Mouse (Mus musculus) liver, embryonic 16.5 days (tissue): ENCODE measurements around the gene Ddah1. TPM values are rescaled to one million over a fixed set of nuclear protein-coding genes. Genes with fewer than 3 reads are reported as not detected.

Experiments
- ATAC-seq: fragments of 200-750 bp; cut with Nextera tagmentation; 2 replicates; pipeline ENCODE4 v1.8.0; 2017; ENCODE audit warnings: low read depth, mild to moderate bottlenecking, moderate number of reproducible peaks, moderate library complexity
- H3K27ac ChIP-seq: fragments of 300-500 bp; sonication (generic); 2 replicates; pipeline ENCODE4 v1.5.1; 2014; ENCODE audit warnings: mild to moderate bottlenecking, low read length
- H3K27me3 ChIP-seq: fragments of 300-500 bp; sonication (generic); 2 replicates; pipeline ENCODE4 v1.6.1; 2014; ENCODE audit warnings: low read depth, low read length, mixed read lengths; ENCODE audit not compliant: control insufficient read depth, insufficient read depth
- H3K36me3 ChIP-seq: fragments of 300-500 bp; sonication (generic); 2 replicates; pipeline ENCODE4 v1.6.1; 2014; ENCODE audit warnings: mild to moderate bottlenecking; ENCODE audit not compliant: control insufficient read depth, insufficient read depth
- H3K4me1 ChIP-seq: fragments of 300-500 bp; sonication (generic); 2 replicates; pipeline ENCODE4 v1.6.1; 2014; ENCODE audit warnings: low read depth, low read length, mixed read lengths; ENCODE audit not compliant: control insufficient read depth
- H3K4me2 ChIP-seq: fragments of 300-500 bp; sonication (generic); 2 replicates; pipeline ENCODE4 v1.6.1; 2014; ENCODE audit warnings: low read depth, low read length, mixed read lengths
- H3K4me3 ChIP-seq: fragments of 300-500 bp; sonication (generic); 2 replicates; pipeline ENCODE4 v1.5.1; 2014; ENCODE audit warnings: low read depth, mild to moderate bottlenecking, low read length
- H3K9ac ChIP-seq: fragments of 300-500 bp; sonication (generic); 2 replicates; pipeline ENCODE4 v1.6.1; 2014; ENCODE audit warnings: low read depth, low read length
- H3K9me3 ChIP-seq: fragments of 300-500 bp; sonication (generic); replicated peaks from 2 replicates; pipeline ENCODE4 v1.6.1; 2016; ENCODE audit warnings: low read length; ENCODE audit not compliant: control insufficient read depth
- WGBS: fragments of 180-500 bp; shearing (Covaris S2); extraction: QIAGEN DNeasy Blood & Tissue Kit; methylation state at CpG from one replicate; pipeline ENCODE4 v1.1.7; 2014; ENCODE audit not compliant: insufficient replicate concordance; 5-methylcytosine and 5-hydroxymethylcytosine counted together
- polyA plus RNA-seq: library from polyadenylated mRNA; unstranded; fragments of >200 nt; fragmentation: Nextera tagmentation; extraction: Ambion mirVana; gene quantifications from 2 replicates; pipeline ENCODE4 v1.2.1, GENCODE M21; 2015

Ddah1 gene
- polyA plus RNA-seq, 1 experiment from 2014 or later: 44.7 TPM

- Histone ChIP-seq H3K27ac (no peak overlapping the region), H3K9me3 (no peaks in the 10 kb centered on the region), H3K4me3 (no peak overlapping the region), H3K9ac (no peak overlapping the region), H3K4me2 (no peak overlapping the region), H3K36me3 (no peaks in the 10 kb centered on the region), H3K4me1 (no peaks in the 10 kb centered on the region; the same call in 1 of the 2 replicates), H3K27me3 (no peaks in the 10 kb centered on the region)
- 62% methylated on average over 14 of the region's 14 CpGs for WGBS
- peak; percentile 33; the same call in 1 of the 2 replicates for ATAC-seq
These were observed 19.8 kb upstream of the Ddah1 start for GRCm38 (mm10) chr3:145738662-145739061.

GRCm38 (mm10) chr3:145739904-145740303 is 18.6 kb upstream of the Ddah1 start:
- WGBS: 40% methylated on average over 7 of the region's 7 CpGs
- no peaks in the 10 kb centered on the region for H3K36me3 ChIP-seq
- H3K9me3 ChIP-seq: no peaks in the 10 kb centered on the region
- H3K27ac ChIP-seq: no peak overlapping the region
- H3K27me3 ChIP-seq: no peaks in the 10 kb centered on the region
- ATAC-seq: 0 out of 2 replicates have a peak, but pooled peaks have one; percentile 23
- no peak overlapping the region for H3K9ac ChIP-seq
- H3K4me1 ChIP-seq: no peaks in the 10 kb centered on the region; the same call in 1 of the 2 replicates
- no peak overlapping the region for H3K4me2 ChIP-seq
- H3K4me3 ChIP-seq: no peak overlapping the region

- H3K27ac ChIP-seq: no peak overlapping the region
- no peaks in the 10 kb centered on the region for H3K9me3 ChIP-seq
- no peaks in the 10 kb centered on the region for H3K27me3 ChIP-seq
- WGBS: 32% methylated on average over 9 of the region's 9 CpGs
- H3K4me1 ChIP-seq: no peaks in the 10 kb centered on the region; the same call in 1 of the 2 replicates
- ATAC-seq: no peak
- H3K4me2 ChIP-seq: no peak overlapping the region
- H3K36me3 ChIP-seq: no peaks in the 10 kb centered on the region
- no peak overlapping the region for H3K4me3 ChIP-seq
- H3K9ac ChIP-seq: no peak overlapping the region
These were observed 15.4 kb upstream of the Ddah1 start for GRCm38 (mm10) chr3:145743050-145743449.

GRCm38 (mm10) chr3:145743476-145744027 is 14.9 kb upstream of the Ddah1 start:
- 73% methylated on average over 9 of the region's 9 CpGs for WGBS
- no peak overlapping the region for H3K4me3 ChIP-seq
- no peaks in the 10 kb centered on the region for H3K27me3 ChIP-seq
- H3K9me3 ChIP-seq: no peaks in the 10 kb centered on the region
- no peaks in the 10 kb centered on the region for H3K36me3 ChIP-seq
- no peak for ATAC-seq
- no peak overlapping the region for H3K27ac ChIP-seq
- no peak overlapping the region for H3K4me2 ChIP-seq
- H3K4me1 ChIP-seq: no peaks in the 10 kb centered on the region; the same call in 1 of the 2 replicates
- H3K9ac ChIP-seq: no peak overlapping the region

- H3K9me3 ChIP-seq: no peaks in the 10 kb centered on the region
- no peak overlapping the region for H3K4me2 ChIP-seq
- 59% methylated on average over 1 of the region's 1 CpGs for WGBS
- H3K27ac ChIP-seq: no peak overlapping the region
- H3K4me3 ChIP-seq: no peak overlapping the region
- H3K4me1 ChIP-seq: no peaks in the 10 kb centered on the region
- no peak for ATAC-seq
- H3K36me3 ChIP-seq: no peaks in the 10 kb centered on the region
- H3K9ac ChIP-seq: no peak overlapping the region
- no peaks in the 10 kb centered on the region for H3K27me3 ChIP-seq
These were observed 9.8 kb upstream of the Ddah1 start for GRCm38 (mm10) chr3:145748626-145749025.

GRCm38 (mm10) chr3:145756457-145756856 is 2.0 kb upstream of the Ddah1 start:
- ATAC-seq: no peak
- WGBS: 50% methylated on average over 8 of the region's 8 CpGs
- peaks cover 6% of the 10 kb centered on the region; the same call in 1 of the 2 replicates for H3K4me1 ChIP-seq

GRCm38 (mm10) chr3:145757177-145757576 is 1.3 kb upstream of the Ddah1 start:
- Histone ChIP-seq H3K9ac (no peak overlapping the region), H3K4me2 (no peak overlapping the region), H3K4me3 (no peak overlapping the region), H3K27ac (no peak overlapping the region), H3K27me3 (peaks cover 19% of the 10 kb centered on the region), H3K36me3 (no peaks in the 10 kb centered on the region), H3K4me1 (peaks cover 6% of the 10 kb centered on the region; the same call in 1 of the 2 replicates), H3K9me3 (no peaks in the 10 kb centered on the region)
- ATAC-seq: no peak
- 52% methylated on average over 8 of the region's 8 CpGs for WGBS

More at GRCm38 (mm10) chr3:145756457-145756856, 2.0 kb upstream of the Ddah1 start:
- Histone ChIP-seq H3K4me3 (no peak overlapping the region), H3K9ac (no peak overlapping the region), H3K4me2 (no peak overlapping the region), H3K9me3 (no peaks in the 10 kb centered on the region), H3K27ac (no peak overlapping the region), H3K27me3 (peaks cover 19% of the 10 kb centered on the region), H3K36me3 (no peaks in the 10 kb centered on the region)

- no peaks in the 10 kb centered on the region for H3K36me3 ChIP-seq
- no peaks in the 10 kb centered on the region for H3K9me3 ChIP-seq
- H3K27me3 ChIP-seq: peaks cover 19% of the 10 kb centered on the region
- H3K4me1 ChIP-seq: peaks cover 6% of the 10 kb centered on the region; the same call in 1 of the 2 replicates
- 16% methylated on average over 4 of the region's 4 CpGs for whole genome bisulfite sequencing
- no peak overlapping the region; the same call in 1 of the 2 replicates for H3K27ac ChIP-seq
- peak overlapping the region; percentile 63 for H3K4me3 ChIP-seq
- peak overlapping the region; percentile 56 for H3K4me2 ChIP-seq
- peak overlapping the region; percentile 66; the same call in 1 of the 2 replicates for H3K9ac ChIP-seq
- ATAC-seq: peak; percentile 56
These were observed 631 bp upstream of the Ddah1 start for GRCm38 (mm10) chr3:145757844-145758243.

GRCm38 (mm10) chr3:145759379-145760209 is 1.1 kb downstream of the Ddah1 start:
- 17% methylated on average over 14 of the region's 14 CpGs for WGBS
- no peaks in the 10 kb centered on the region for H3K36me3 ChIP-seq
- H3K4me2 ChIP-seq: peak overlapping the region; percentile 56
- H3K9me3 ChIP-seq: no peaks in the 10 kb centered on the region
- H3K9ac ChIP-seq: peak overlapping the region; percentile 66
- no peak for ATAC-seq
- peak overlapping the region; percentile 63 for H3K4me3 ChIP-seq
- H3K27ac ChIP-seq: peak overlapping the region; percentile 84
- H3K4me1 ChIP-seq: peaks cover 6% of the 10 kb centered on the region; the same call in 1 of the 2 replicates
- peaks cover 19% of the 10 kb centered on the region for H3K27me3 ChIP-seq
